Mouse (Mus musculus): ENCODE measurements at regions not wholly inside any gene's neighbourhood (a gene's known extent, or its start where the extent isn't known, plus 50 kb on each side); places are given as distances from the start of the nearest gene placed in this dataset.

- no peak for ATAC-seq (ENCODE audit: low FRiP score, low read depth)
- Histone ChIP-seq H3K4me3 (no peak overlapping the region), H3K27ac (replicated peaks) (no peak overlapping the region), H3K27me3 (no peaks in the 10 kb centered on the region), H3K36me3 (no peaks in the 10 kb centered on the region), H3K9me3 (no peaks in the 10 kb centered on the region), H3K4me2 (no peak overlapping the region), H3K4me1 (replicated peaks) (no peaks in the 10 kb centered on the region), H3K9ac (no peak overlapping the region)
- WGBS = 78% methylated on average over 4 of the region's 4 CpGs
These were observed 152.2 kb upstream of the Ankrd50 start for GRCm38 (mm10) chr3:38636806-38637205.

- Histone ChIP-seq H3K27ac (replicated peaks) (no peak overlapping the region), H3K4me3 (no peak overlapping the region), H3K27me3 (no peaks in the 10 kb centered on the region), H3K4me1 (replicated peaks) (no peaks in the 10 kb centered on the region), H3K36me3 (no peaks in the 10 kb centered on the region), H3K4me2 (no peak overlapping the region), H3K9ac (no peak overlapping the region), H3K9me3 (no peaks in the 10 kb centered on the region)
- 68% methylated on average over 7 of the region's 7 CpGs for WGBS
- ATAC-seq (ENCODE audit: low FRiP score, low read depth) = no peak
These were observed 148.7 kb upstream of the Ankrd50 start for GRCm38 (mm10) chr3:38633347-38633746.

GRCm38 (mm10) chr3:38625575-38626184, 141.0 kb upstream of the Ankrd50 start:
- Histone ChIP-seq H3K27me3 (no peaks in the 10 kb centered on the region), H3K4me1 (replicated peaks) (no peaks in the 10 kb centered on the region), H3K36me3 (no peaks in the 10 kb centered on the region), H3K27ac (replicated peaks) (no peak overlapping the region), H3K4me3 (no peak overlapping the region), H3K4me2 (no peak overlapping the region), H3K9ac (no peak overlapping the region), H3K9me3 (no peaks in the 10 kb centered on the region)
- WGBS = 57% methylated on average over 12 of the region's 12 CpGs
- no peak for ATAC-seq (ENCODE audit: low FRiP score, low read depth)

GRCm38 (mm10) chr3:38617989-38618388, 133.3 kb upstream of the Ankrd50 start:
- no peak for ATAC-seq (ENCODE audit: low FRiP score, low read depth)
- no peaks in the 10 kb centered on the region for H3K27me3 ChIP-seq
- no peak overlapping the region for H3K27ac ChIP-seq (replicated peaks)
- no peaks in the 10 kb centered on the region for H3K36me3 ChIP-seq
- H3K4me1 ChIP-seq (replicated peaks) = 0 out of 2 replicates have a peak, but pooled peaks cover 3% of the 10 kb centered on the region
- WGBS = 24% methylated on average over 3 of the region's 3 CpGs
- H3K4me3 ChIP-seq = no peak overlapping the region
- H3K4me2 ChIP-seq = no peak overlapping the region
- no peak overlapping the region for H3K9ac ChIP-seq
- no peaks in the 10 kb centered on the region for H3K9me3 ChIP-seq

- Histone ChIP-seq H3K36me3 (no peaks in the 10 kb centered on the region), H3K27ac (replicated peaks) (no peak overlapping the region), H3K4me3 (no peak overlapping the region), H3K4me1 (replicated peaks) (0 out of 2 replicates have a peak, but pooled peaks cover 3% of the 10 kb centered on the region), H3K9me3 (no peaks in the 10 kb centered on the region), H3K27me3 (no peaks in the 10 kb centered on the region), H3K4me2 (no peak overlapping the region), H3K9ac (no peak overlapping the region)
- ATAC-seq (ENCODE audit: low FRiP score, low read depth) = no peak
- WGBS = 75% methylated on average over 8 of the region's 8 CpGs
These were observed 132.6 kb upstream of the Ankrd50 start for GRCm38 (mm10) chr3:38617217-38617616.

GRCm38 (mm10) chr3:38613706-38614105, 129.1 kb upstream of the Ankrd50 start:
- Histone ChIP-seq H3K27me3 (no peaks in the 10 kb centered on the region), H3K9ac (no peak overlapping the region), H3K4me2 (no peak overlapping the region), H3K4me1 (replicated peaks) (0 out of 2 replicates have a peak, but pooled peaks cover 3% of the 10 kb centered on the region), H3K4me3 (no peak overlapping the region), H3K27ac (replicated peaks) (no peak overlapping the region), H3K9me3 (no peaks in the 10 kb centered on the region), H3K36me3 (no peaks in the 10 kb centered on the region)
- WGBS = 78% methylated on average over 6 of the region's 6 CpGs
- no peak for ATAC-seq (ENCODE audit: low FRiP score, low read depth)

GRCm38 (mm10) chr3:38591531-38591930, 106.9 kb upstream of the Ankrd50 start:
- no peak overlapping the region for H3K4me2 ChIP-seq
- H3K4me3 ChIP-seq = no peak overlapping the region
- no peaks in the 10 kb centered on the region for H3K27me3 ChIP-seq
- no peaks in the 10 kb centered on the region for H3K4me1 ChIP-seq (replicated peaks)
- 93% methylated on average over 1 of the region's 1 CpGs for WGBS
- H3K9ac ChIP-seq = no peak overlapping the region
- H3K9me3 ChIP-seq = no peaks in the 10 kb centered on the region
- H3K36me3 ChIP-seq = no peaks in the 10 kb centered on the region
- no peak for ATAC-seq (ENCODE audit: low FRiP score, low read depth)
- no peak overlapping the region for H3K27ac ChIP-seq (replicated peaks)

GRCm38 (mm10) chr3:38588966-38589365, 104.3 kb upstream of the Ankrd50 start:
- no peak for ATAC-seq (ENCODE audit: low FRiP score, low read depth)
- Histone ChIP-seq H3K27ac (replicated peaks) (no peak overlapping the region), H3K36me3 (no peaks in the 10 kb centered on the region), H3K4me3 (no peak overlapping the region), H3K9ac (no peak overlapping the region), H3K9me3 (no peaks in the 10 kb centered on the region), H3K4me2 (no peak overlapping the region), H3K4me1 (replicated peaks) (no peaks in the 10 kb centered on the region), H3K27me3 (no peaks in the 10 kb centered on the region)

GRCm38 (mm10) chr3:38585509-38585908, 100.9 kb upstream of the Ankrd50 start:
- Histone ChIP-seq H3K27ac (replicated peaks) (no peak overlapping the region), H3K4me2 (no peak overlapping the region), H3K27me3 (no peaks in the 10 kb centered on the region), H3K9ac (no peak overlapping the region), H3K9me3 (no peaks in the 10 kb centered on the region), H3K4me3 (no peak overlapping the region), H3K4me1 (replicated peaks) (no peaks in the 10 kb centered on the region), H3K36me3 (no peaks in the 10 kb centered on the region)
- no peak for ATAC-seq (ENCODE audit: low FRiP score, low read depth)
- WGBS = 88% methylated on average over 5 of the region's 5 CpGs

- Histone ChIP-seq H3K4me3 (no peak overlapping the region), H3K9me3 (no peaks in the 10 kb centered on the region), H3K36me3 (no peaks in the 10 kb centered on the region), H3K4me1 (replicated peaks) (no peaks in the 10 kb centered on the region), H3K9ac (no peak overlapping the region), H3K27ac (replicated peaks) (no peak overlapping the region), H3K27me3 (no peaks in the 10 kb centered on the region), H3K4me2 (no peak overlapping the region)
- WGBS = 89% methylated on average over 1 of the region's 1 CpGs
- ATAC-seq (ENCODE audit: low FRiP score, low read depth) = no peak
These were observed 95.1 kb upstream of the Ankrd50 start for GRCm38 (mm10) chr3:38579781-38580180.

GRCm38 (mm10) chr3:38577890-38578628, 93.4 kb upstream of the Ankrd50 start:
- ATAC-seq (ENCODE audit: low FRiP score, low read depth) = no peak
- WGBS = 53% methylated on average over 5 of the region's 5 CpGs

GRCm38 (mm10) chr3:38573594-38573993, 89.0 kb upstream of the Ankrd50 start:
- Histone ChIP-seq H3K4me2 (no peak overlapping the region), H3K4me1 (replicated peaks) (peaks cover 9% of the 10 kb centered on the region), H3K27me3 (no peaks in the 10 kb centered on the region), H3K36me3 (no peaks in the 10 kb centered on the region), H3K9me3 (no peaks in the 10 kb centered on the region), H3K4me3 (no peak overlapping the region), H3K9ac (no peak overlapping the region), H3K27ac (replicated peaks) (no peak overlapping the region)
- ATAC-seq (ENCODE audit: low FRiP score, low read depth) = no peak
- 92% methylated on average over 5 of the region's 5 CpGs for WGBS

More at GRCm38 (mm10) chr3:38577890-38578628, 93.4 kb upstream of the Ankrd50 start:
- Histone ChIP-seq H3K9me3 (no peaks in the 10 kb centered on the region), H3K4me3 (no peak overlapping the region), H3K27ac (replicated peaks) (no peak overlapping the region), H3K9ac (no peak overlapping the region), H3K4me2 (no peak overlapping the region), H3K27me3 (no peaks in the 10 kb centered on the region), H3K36me3 (no peaks in the 10 kb centered on the region), H3K4me1 (replicated peaks) (no peaks in the 10 kb centered on the region)
